Mouse (Mus musculus) T-helper 2 cell (primary cell): ENCODE results near the gene Prf1.

Experiments
- in situ Hi-C: fragments of 300-600 bp; cut with MboI, MseI; formaldehyde crosslinking; loops from one replicate; pipeline ENCODE4 v1.15.1; 2025; ENCODE audit warnings: high pct_unique_total_duplicates

The Prf1 gene

DNA sequence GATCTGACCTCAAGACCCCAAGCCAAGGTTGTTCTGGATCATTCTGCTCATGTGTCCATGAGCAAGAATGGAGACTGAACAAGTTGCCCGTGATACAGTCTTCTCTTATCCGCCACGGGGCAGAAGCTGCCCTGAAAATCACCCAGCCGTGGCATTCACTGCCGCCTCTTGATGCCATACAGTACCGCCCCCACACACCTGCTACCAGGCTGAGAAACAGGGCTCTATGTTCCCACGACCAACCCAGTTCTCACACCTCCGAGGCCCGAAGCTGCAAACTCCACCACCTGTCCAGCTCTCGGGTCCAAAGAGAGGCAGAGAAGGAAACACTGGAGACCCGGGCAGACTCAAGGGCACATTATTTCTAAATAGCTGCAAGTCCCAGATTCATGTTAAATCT lies 40.0 kb downstream of the Prf1 start:
- in situ Hi-C loops = no loop called here

DNA sequence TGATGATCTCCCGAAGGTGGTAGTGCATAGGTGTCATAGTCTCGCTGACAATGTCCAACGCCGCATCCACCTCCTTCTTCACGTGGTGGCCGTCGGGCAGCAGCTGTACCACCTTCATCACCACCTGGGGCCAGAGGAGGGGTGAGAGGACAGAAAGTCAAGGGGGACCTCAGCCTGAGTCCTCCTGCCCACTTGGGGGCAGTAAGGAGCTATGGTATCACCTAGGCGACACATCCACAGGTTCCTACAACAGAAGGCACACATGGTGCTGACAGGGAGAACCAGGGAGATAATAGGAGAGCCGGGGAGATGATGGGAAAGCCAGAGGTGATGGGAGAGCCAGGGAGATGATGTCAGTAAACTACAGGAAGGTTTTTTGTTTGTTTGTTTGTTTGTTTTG lies 41.6 kb downstream of the Prf1 start:
- in situ Hi-C loops = no loop called here

DNA sequence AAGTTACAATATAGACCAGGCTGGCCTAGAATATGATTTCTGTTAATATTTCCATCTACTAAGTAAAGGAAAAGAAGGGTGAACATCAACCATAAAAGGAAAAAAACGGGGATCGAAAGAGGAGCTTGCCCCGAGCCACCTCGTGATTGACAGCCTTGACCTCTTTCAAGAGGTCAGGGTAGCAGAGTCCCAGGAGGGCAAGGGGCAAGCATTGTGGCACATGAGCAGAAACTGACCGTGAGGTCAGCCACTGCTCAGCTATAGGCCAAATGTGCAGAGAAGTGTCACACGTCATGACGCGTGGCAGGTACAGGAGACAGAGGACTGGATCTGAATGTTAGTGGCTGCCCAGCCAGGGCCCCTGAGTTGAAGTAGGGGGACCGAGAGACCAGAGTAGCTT lies 42.6 kb downstream of the Prf1 start:
- in situ Hi-C loops = no loop called here

- in situ Hi-C loops = no loop called here
Measured at GRCm38 (mm10) chr10:61341045-61341444, 43.4 kb downstream of the Prf1 start.

DNA sequence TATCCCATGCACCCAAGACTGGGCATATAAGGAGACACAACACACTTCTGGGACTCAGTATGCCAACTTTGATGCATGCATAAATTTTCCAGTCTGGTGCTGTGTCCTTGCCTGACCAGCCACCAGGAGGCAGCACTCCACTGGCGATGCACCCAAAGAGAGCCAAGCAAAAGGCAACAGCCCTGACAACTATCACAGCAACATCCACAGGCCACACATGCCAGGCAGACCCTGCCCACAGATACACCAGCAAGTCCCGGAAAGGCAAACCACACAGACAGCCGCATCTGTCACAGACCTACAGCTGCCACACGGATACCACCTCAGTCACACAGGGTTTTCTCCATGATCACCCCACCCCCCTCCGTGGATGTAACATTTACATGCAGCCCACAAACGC lies 43.9 kb downstream of the Prf1 start:
- in situ Hi-C loops = no loop called here

GRCm38 (mm10) chr10:61342750-61343149 lies 45.1 kb downstream of the Prf1 start:
- in situ Hi-C loops = no loop called here

DNA sequence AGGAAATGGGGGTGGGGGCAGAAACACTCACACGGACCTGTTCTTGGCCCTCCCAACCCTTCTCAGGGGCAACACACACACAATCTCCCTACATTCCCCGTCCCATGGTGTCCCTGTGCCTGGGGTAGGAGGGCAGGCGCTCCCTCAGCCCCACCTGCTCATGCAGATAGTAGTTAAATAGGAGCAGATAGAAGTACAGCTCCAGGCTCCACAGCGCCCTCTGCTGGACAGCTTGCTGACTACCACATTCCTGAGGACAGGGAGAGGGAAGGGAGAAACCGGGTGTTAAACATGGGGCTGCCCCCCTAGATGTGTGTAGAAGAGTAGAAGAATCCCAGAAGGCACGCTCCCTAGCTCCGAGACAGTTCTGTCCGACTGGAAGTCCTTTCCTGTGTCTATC lies 46.3 kb downstream of the Prf1 start:
- in situ Hi-C loops = no loop called here

DNA sequence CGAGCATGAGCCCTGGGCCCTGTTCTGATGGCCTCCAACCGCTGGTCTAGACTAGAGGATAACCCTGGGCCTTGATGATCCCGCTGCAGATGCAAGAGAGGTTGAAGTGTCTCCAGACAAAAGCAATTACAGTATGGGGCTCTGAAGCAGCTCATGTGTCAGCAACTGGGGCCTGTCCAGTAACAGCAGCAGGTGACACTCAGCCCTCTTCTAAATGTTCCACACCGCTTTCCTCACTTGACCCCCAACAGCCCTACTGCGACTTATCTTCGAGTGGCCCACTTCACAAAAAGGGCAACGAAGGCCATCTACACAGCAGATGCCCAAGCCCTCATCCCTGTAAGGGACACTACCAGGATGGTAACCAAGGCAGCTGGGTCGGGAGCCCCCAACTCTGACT lies 47.5 kb downstream of the Prf1 start:
- in situ Hi-C loops = no loop called here

DNA sequence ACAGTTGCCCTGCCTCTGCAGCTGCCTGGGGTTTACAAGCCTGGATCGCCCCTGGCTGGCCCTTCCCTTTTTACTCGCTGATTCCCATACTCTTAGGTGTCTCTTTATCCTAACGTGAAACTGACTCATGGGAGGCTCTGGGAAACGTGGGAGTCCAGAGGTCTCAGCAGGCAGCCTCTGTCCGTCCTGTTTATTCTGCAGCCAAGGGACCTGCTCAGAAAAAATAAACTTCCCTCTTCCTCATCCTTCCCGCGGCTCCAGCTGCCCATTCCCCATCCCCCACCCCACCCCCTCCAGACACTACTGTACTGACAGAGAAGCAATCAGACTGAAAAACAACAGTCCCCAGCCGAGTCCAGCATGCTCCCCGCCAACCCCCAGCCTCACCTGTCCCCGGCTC lies 48.7 kb downstream of the Prf1 start:
- in situ Hi-C loops = no loop called here

GRCm38 (mm10) chr10:61351216-61351615 lies 53.6 kb downstream of the Prf1 start:
- in situ Hi-C loops = no loop called here
